Mouse (Mus musculus) lung, embryonic 14.5 days (tissue): ENCODE measurements around the gene Pds5b. TPM values are rescaled to one million over a fixed set of nuclear protein-coding genes. Genes with fewer than 3 reads are reported as not detected.

Source experiments
- ATAC-seq: fragments of 200-750 bp; cut with Nextera tagmentation; 2 replicates; pipeline ENCODE4 v1.8.0; 2017; ENCODE audit warnings: mild to moderate bottlenecking, moderate TSS enrichment, moderate library complexity; ENCODE audit not compliant: insufficient read depth
- DNase-seq: peaks from one replicate; pipeline ENCODE4 v3.0.0-alpha.2; 2015
- H3K27ac ChIP-seq: fragments of 300-500 bp; sonication (generic); 2 replicates; pipeline ENCODE4 v1.5.1; 2014; ENCODE audit warnings: low read depth, mild to moderate bottlenecking, moderate library complexity
- H3K27me3 ChIP-seq: fragments of 300-500 bp; sonication (generic); 2 replicates; pipeline ENCODE4 v1.6.1; 2014; ENCODE audit warnings: low read length, control low read depth; ENCODE audit not compliant: insufficient read depth
- H3K36me3 ChIP-seq: fragments of 300-500 bp; sonication (generic); 2 replicates; pipeline ENCODE4 v1.6.1; 2014; ENCODE audit warnings: control low read depth; ENCODE audit not compliant: insufficient read depth
- H3K4me1 ChIP-seq: fragments of 300-500 bp; sonication (generic); 2 replicates; pipeline ENCODE4 v1.6.1; 2014; ENCODE audit warnings: antibody characterized with exemption, control low read depth; ENCODE audit not compliant: insufficient read depth
- H3K4me2 ChIP-seq: fragments of 300-500 bp; sonication (generic); 2 replicates; pipeline ENCODE4 v1.6.1; 2014; ENCODE audit warnings: mild to moderate bottlenecking
- H3K4me3 ChIP-seq: fragments of 300-500 bp; sonication (generic); 2 replicates; pipeline ENCODE4 v1.5.1; 2014; ENCODE audit warnings: low read depth, low read length
- H3K9ac ChIP-seq: fragments of 300-500 bp; sonication (generic); 2 replicates; pipeline ENCODE4 v1.6.1; 2014
- H3K9me3 ChIP-seq: fragments of 300-500 bp; sonication (generic); 2 replicates; pipeline ENCODE4 v1.6.1; 2016; ENCODE audit warnings: low read depth, low read length, control low read depth
- CTCF ChIP-seq: IDR thresholded peaks from 2 replicates; pipeline ENCODE4 v1.5.1; 2016; ENCODE audit warnings: antibody characterized with exemption, low read depth
- WGBS: fragments of 180-500 bp; shearing (Covaris S2); extraction: QIAGEN DNeasy Blood & Tissue Kit; methylation state at CpG from one replicate; pipeline ENCODE4 v1.1.7; 2014; 5-methylcytosine and 5-hydroxymethylcytosine counted together
- polyA plus RNA-seq: library from polyadenylated mRNA; unstranded; fragments of >200 nt; fragmentation: Nextera tagmentation; extraction: Ambion mirVana; gene quantifications from 2 replicates; pipeline ENCODE4 v1.2.1, GENCODE M21; 2014

Pds5b gene
- polyA plus RNA-seq, 1 experiment from 2014 or later = 47.9 TPM

DNA sequence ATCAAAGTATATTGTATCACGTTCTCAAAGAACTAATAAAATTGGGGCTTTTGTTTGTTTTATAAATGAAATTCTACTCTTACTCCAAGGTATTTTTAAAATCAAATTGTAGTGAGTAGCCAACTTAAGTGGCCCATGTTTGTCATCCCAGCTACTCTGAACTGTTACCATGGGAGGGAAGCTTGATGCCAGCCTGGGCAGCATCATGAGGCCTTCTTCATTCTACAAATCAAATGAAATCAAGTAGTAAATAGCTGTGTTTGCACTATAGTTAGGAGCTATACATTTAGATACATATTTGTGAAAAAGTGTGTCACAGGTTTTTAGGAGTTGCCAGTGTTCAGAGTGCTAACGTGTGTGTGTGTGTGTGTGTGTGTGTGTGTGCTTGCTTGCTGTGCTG, 126.5 kb downstream of the Pds5b start:
- DNase-seq (no peak), ATAC-seq (no peak)
- H3K9ac ChIP-seq = no peak overlapping the region
- no peak overlapping the region for H3K4me3 ChIP-seq
- 87% methylated on average over 2 of the region's 2 CpGs for WGBS
- H3K9me3 ChIP-seq = no peaks in the 10 kb centered on the region
- H3K36me3 ChIP-seq = peaks cover 52% of the 10 kb centered on the region
- H3K4me1 ChIP-seq = no peaks in the 10 kb centered on the region
- no peaks in the 10 kb centered on the region for H3K27me3 ChIP-seq
- no peak for TF ChIP-seq CTCF
- H3K4me2 ChIP-seq = no peak overlapping the region
- H3K27ac ChIP-seq = no peak overlapping the region

DNA sequence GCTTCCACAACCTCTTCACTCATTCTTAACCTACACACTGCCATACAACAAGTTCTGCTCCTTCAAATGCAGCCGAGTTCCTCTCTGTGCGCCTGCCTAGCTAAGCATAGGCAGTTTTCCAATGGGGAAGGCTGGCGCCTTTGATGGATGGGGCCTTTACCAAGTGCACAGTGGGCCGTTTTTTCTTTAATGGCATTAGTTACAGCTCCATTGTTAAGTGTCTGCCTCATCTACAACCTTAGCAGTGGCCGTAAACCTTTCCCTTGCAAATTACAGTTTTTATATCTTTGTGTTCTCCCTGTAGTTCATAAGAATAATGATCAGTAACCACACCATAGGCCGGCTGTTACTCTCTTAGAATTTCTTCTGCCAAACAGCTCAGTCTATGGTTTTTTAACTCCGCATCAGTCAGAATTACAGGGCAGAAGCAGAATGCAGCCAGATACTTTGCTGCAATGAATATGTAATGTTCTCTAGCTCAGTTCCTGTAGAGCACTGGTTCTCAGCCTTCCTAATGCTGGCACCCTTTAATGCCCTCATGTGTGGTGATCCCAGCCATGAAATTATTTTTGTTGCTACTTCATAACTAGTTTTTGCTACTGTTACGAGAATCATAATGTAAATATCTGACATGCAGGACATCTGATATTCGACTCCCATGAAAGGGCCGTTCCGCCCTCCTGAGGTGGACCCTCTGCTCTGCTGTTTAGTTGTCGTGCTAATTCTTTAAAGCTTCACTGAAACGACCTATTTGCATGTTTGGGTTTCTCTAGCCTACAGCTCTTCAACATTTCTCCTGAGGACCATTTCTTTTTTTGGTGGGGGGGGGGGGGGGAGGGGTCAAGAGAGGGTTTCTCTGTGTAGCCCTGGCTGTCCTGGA, 140.8 kb downstream of the Pds5b start:
- Histone ChIP-seq H3K4me1 (no peaks in the 10 kb centered on the region), H3K36me3 (0 out of 2 replicates have a peak, but pooled peaks cover 5% of the 10 kb centered on the region), H3K27me3 (no peaks in the 10 kb centered on the region), H3K27ac (no peak overlapping the region), H3K4me3 (no peak overlapping the region), H3K9me3 (no peaks in the 10 kb centered on the region), H3K4me2 (no peak overlapping the region), H3K9ac (no peak overlapping the region)
- ATAC-seq (no peak), DNase-seq (no peak)
- WGBS = 75% methylated on average over 13 of the region's 13 CpGs
- no peak for TF ChIP-seq CTCF

DNA sequence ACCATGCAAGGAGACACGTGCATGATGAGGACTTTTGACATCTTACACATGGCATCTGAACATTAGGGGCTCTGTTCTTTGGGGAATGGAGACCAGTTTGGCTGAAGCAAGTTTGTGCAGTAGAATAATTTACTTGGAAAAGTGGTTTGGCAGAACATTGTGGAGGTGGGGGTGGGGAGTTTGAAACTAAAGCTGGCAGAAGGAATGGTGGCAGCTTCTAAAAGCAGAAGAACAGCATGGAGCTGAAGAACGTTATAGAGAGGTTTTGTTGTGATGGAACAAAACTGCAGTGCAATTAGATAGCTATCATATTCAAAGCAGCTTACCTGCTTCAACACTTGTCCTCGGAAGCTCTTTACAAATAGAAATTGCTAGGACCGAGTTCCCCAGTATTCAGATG, 141.9 kb downstream of the Pds5b start:
- ATAC-seq (no peak), DNase-seq (no peak)
- Histone ChIP-seq H3K4me1 (no peaks in the 10 kb centered on the region), H3K36me3 (no peaks in the 10 kb centered on the region), H3K27me3 (no peaks in the 10 kb centered on the region), H3K27ac (no peak overlapping the region), H3K4me3 (no peak overlapping the region), H3K9ac (no peak overlapping the region), H3K9me3 (no peaks in the 10 kb centered on the region), H3K4me2 (no peak overlapping the region)
- no peak for TF ChIP-seq CTCF
- 88% methylated on average over 4 of the region's 4 CpGs for WGBS

DNA sequence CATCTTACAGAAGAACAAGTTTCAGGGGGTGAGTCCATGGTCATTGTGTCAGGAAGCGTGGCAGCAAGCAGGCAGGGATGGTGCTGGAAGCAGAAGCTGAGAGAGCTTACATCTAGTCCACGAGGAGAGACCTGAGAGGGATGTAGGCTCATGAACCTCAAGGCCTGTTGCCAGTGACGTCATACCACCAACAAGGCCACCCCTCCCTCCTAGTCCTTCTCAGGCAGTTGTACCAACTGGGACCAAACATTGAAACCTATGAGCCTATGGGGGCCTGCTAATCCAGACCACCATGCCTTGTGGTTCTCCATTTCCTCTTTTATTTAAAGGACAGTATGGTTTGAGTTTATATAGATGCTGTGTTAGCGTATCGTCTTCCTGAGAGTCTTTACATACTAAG, 143.2 kb downstream of the Pds5b start:
- Histone ChIP-seq H3K36me3 (no peaks in the 10 kb centered on the region), H3K27ac (no peak overlapping the region), H3K9ac (no peak overlapping the region), H3K4me3 (no peak overlapping the region), H3K27me3 (no peaks in the 10 kb centered on the region), H3K9me3 (no peaks in the 10 kb centered on the region), H3K4me2 (no peak overlapping the region), H3K4me1 (no peaks in the 10 kb centered on the region)
- TF ChIP-seq CTCF = no peak
- WGBS = 75% methylated on average over 5 of the region's 5 CpGs
- DNase-seq (no peak), ATAC-seq (no peak)

DNA sequence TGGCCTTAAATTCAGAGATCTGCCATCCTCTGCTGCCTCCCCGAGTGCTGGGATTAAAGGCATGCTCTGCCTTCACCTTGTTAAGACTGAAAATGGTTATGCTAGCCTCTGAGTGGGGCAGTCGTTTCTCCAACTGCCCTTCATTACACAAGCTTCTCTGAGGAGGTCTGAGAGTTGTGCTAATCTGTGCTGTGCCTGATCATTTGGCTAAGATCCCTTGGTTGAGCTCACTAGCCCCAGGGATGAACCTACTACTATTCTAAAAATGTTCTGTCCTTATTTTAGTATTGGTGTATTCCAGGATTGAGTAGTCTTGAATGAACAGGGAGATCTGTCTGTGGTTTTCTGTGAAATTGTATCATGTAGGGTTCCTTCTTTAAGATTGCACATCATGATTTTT, 144.5 kb downstream of the Pds5b start:
- no peak for TF ChIP-seq CTCF
- WGBS = 51% methylated on average over 2 of the region's 2 CpGs
- Histone ChIP-seq H3K4me1 (no peaks in the 10 kb centered on the region), H3K9me3 (0 out of 2 replicates have a peak, but pooled peaks cover 4% of the 10 kb centered on the region), H3K4me2 (no peak overlapping the region), H3K4me3 (no peak overlapping the region), H3K36me3 (no peaks in the 10 kb centered on the region), H3K27ac (no peak overlapping the region), H3K9ac (no peak overlapping the region), H3K27me3 (no peaks in the 10 kb centered on the region)
- DNase-seq = no peak
- no peak for ATAC-seq

DNA sequence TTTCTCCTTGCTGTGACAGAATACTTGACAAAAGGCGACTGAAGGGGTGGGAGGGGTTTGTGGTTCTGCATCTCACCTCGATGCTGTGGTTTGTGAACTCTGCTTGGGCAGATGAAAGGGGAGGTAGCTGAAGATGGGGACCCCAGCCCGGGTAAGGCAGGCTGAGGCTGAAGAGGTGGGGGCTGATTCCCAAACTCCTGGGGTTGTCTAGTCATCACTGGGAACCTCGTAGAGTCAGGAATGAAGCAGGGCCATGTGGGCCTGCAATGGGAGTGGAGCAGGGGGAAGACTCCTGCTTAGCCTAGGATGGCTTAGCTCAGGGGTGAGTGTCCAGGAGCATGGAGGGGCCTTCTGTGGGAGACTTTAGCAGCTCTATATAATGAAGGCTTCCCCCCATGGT, 145.3 kb downstream of the Pds5b start:
- Histone ChIP-seq H3K36me3 (no peaks in the 10 kb centered on the region), H3K27ac (no peak overlapping the region), H3K27me3 (no peaks in the 10 kb centered on the region), H3K4me1 (no peaks in the 10 kb centered on the region), H3K9ac (no peak overlapping the region), H3K9me3 (0 out of 2 replicates have a peak, but pooled peaks cover 4% of the 10 kb centered on the region), H3K4me3 (no peak overlapping the region), H3K4me2 (no peak overlapping the region)
- DNase-seq = no peak
- WGBS = 75% methylated on average over 4 of the region's 4 CpGs
- no peak for TF ChIP-seq CTCF
- ATAC-seq = no peak

DNA sequence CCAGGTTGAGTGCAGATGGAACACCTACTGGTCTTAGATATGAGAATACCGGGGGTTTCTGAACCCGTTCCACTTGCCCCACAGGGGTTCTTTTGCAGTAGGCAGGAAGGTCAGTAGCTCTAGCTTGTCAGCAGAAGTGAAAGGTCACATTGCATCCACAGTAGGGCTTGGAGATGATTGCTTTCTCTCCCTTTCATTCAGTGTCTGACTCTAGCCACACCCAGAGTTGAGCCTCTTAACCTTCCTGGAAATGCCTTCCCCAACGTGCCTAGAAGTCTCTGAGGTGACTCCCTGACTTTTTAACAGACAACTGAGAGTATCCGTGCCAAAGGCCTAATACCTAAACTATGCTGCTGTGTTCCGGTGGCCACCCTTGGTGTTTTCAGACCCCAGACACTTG, 146.0 kb downstream of the Pds5b start:
- Histone ChIP-seq H3K36me3 (no peaks in the 10 kb centered on the region), H3K4me1 (no peaks in the 10 kb centered on the region), H3K4me3 (no peak overlapping the region), H3K4me2 (no peak overlapping the region), H3K9me3 (0 out of 2 replicates have a peak, but pooled peaks cover 4% of the 10 kb centered on the region), H3K9ac (no peak overlapping the region), H3K27me3 (no peaks in the 10 kb centered on the region), H3K27ac (no peak overlapping the region)
- ATAC-seq (no peak), DNase-seq (no peak)
- TF ChIP-seq CTCF = no peak
- WGBS = 75% methylated on average over 5 of the region's 5 CpGs
